Mouse (Mus musculus): ENCODE results near the gene Epn2.

GRCm38 (mm10) chr11:61611197-61611596, 31.7 kb upstream of the Epn2 start:
- TF ChIP-seq POLR2AphosphoS2 (IDR thresholded peaks at IDR 0.05; ENCODE audit: insufficient read length, low read depth) (no peak), POLR2A (IDR thresholded peaks at IDR 0.05; ENCODE audit: insufficient read length, low read depth) (no peak), E2F4 (IDR thresholded peaks at IDR 0.05; ENCODE audit: insufficient read depth) (no peak), MAX (IDR thresholded peaks at IDR 0.05; ENCODE audit: low read depth) (no peak), REST (IDR thresholded peaks at IDR 0.05; ENCODE audit: insufficient read depth, insufficient read length) (no peak)
